Comparison of ENCODE assay signal across 22 mouse cellular contexts in the genomic region with DNA sequence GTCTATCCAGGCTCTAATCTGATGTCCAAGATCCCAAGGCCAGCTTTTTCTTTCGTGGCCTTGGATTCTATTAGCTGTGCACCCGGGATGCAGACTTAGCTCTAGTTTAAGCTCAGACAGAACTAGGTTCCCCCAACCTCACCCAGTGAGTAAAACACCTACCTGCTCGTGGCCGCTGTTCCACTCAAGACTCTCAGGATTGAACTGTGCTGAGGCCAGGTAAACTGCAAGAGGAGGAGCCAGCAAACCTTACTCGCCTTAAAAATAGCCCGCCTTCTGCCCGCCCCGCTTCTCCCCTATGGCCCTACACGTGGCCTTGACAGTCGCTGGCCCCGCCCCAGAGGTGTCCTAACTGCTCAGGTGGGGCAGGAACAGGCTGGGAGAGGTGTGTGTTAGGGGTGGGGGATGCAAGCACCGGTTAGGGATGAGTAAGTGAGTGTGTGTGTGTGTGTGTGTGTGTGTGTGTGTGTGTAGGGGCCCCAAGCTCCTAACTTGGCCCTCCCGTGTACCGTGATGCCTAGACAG. TPM values are rescaled to one million over a fixed set of nuclear protein-coding genes. Genes with fewer than 3 reads are reported as not detected.
A peak's percentile ranks its signal among the peaks of the same experiment; 100 is the strongest.
DNase-seq lines count a peak whose midpoint lies in the region; ATAC-seq lines count a peak whose summit lies in the region.
"Had no signal": no experiment of that assay in that cellular context is flagged by ENCODE, and none has a peak within 500 bp of the region (broad histone marks: within the 10 kb centered on the region; RNA-seq: fewer than 3 reads in every experiment).

Gene Tns4 (minus strand): TSS at position 230 of the 525 bp plus-strand sequence.

- H3K27me3 ChIP-seq in lung, embryonic 15.5 days, result no peaks in the 10 kb centered on the region
- H3K27me3 ChIP-seq in embryonic facial prominence, embryonic 15.5 days, result no peaks in the 10 kb centered on the region
- no peaks in the 10 kb centered on the region for H3K27me3 ChIP-seq in stomach, embryonic 15.5 days (replicated peaks)
- H3K27me3 ChIP-seq: heart, embryonic 15.5 days; kidney, embryonic 15.5 days; neural tube, embryonic 13.5 days had no signal

- no peak for DNase-seq in lung, postnatal 25 days (ENCODE audit: low spot score)
- DNase-seq in large intestine, adult 2 months (ENCODE audit: low read depth, low spot score), result peak; percentile 80
- no peak for DNase-seq in cerebellum, postnatal 25 days
- no peak for DNase-seq in cerebellum, adult 11-12 months
- DNase-seq in cerebellum, adult 8-10 months, result no peak
- DNase-seq: cerebellum, adult 9-11 months; gastrocnemius, adult 2 months; heart, adult 18-20 months; right cerebral cortex, postnatal 25 days; thymus, adult 2 months had no signal

- WGBS in lung, embryonic 15.5 days, result 60% methylated on average over 14 of the region's 14 CpGs
- 60% methylated on average over 14 of the region's 14 CpGs for WGBS in embryonic facial prominence, embryonic 15.5 days
- 38% methylated on average over 14 of the region's 14 CpGs for WGBS in large intestine, adult 2 months
- WGBS in stomach, embryonic 15.5 days, result 58% methylated on average over 14 of the region's 14 CpGs

- H3K9ac ChIP-seq in lung, embryonic 15.5 days, result no peak within 1 kb of the TSS
- H3K9ac ChIP-seq in embryonic facial prominence, embryonic 15.5 days, result no peak within 1 kb of the TSS
- no peak within 1 kb of the TSS for H3K9ac ChIP-seq in stomach, embryonic 15.5 days
- H3K9ac ChIP-seq: heart, embryonic 15.5 days; kidney, embryonic 15.5 days; midbrain, embryonic 12.5 days; neural tube, embryonic 13.5 days had no signal

- H3K4me1 ChIP-seq in lung, embryonic 15.5 days, result no peaks in the 10 kb centered on the region
- 0 out of 2 replicates have a peak, but pooled peaks cover 6% of the 10 kb centered on the region for H3K4me1 ChIP-seq in embryonic facial prominence, embryonic 15.5 days
- 0 out of 2 replicates have a peak, but pooled peaks cover 4% of the 10 kb centered on the region for H3K4me1 ChIP-seq in stomach, embryonic 15.5 days
- H3K4me1 ChIP-seq: heart, embryonic 15.5 days; midbrain, embryonic 12.5 days; neural tube, embryonic 13.5 days had no signal

- no peak within 1 kb of the TSS for H3K4me2 ChIP-seq in lung, embryonic 15.5 days
- peak within 1 kb of the TSS; percentile 29 for H3K4me2 ChIP-seq in embryonic facial prominence, embryonic 15.5 days (replicated peaks)
- peak within 1 kb of the TSS; percentile 21 for H3K4me2 ChIP-seq in stomach, embryonic 15.5 days
- H3K4me2 ChIP-seq: heart, embryonic 15.5 days; kidney, embryonic 15.5 days; midbrain, embryonic 12.5 days; neural tube, embryonic 13.5 days had no signal

- H3K36me3 ChIP-seq in lung, embryonic 15.5 days, result no peaks in the 10 kb centered on the region
- no peaks in the 10 kb centered on the region for H3K36me3 ChIP-seq in embryonic facial prominence, embryonic 15.5 days
- no peaks in the 10 kb centered on the region for H3K36me3 ChIP-seq in stomach, embryonic 15.5 days
- H3K36me3 ChIP-seq: G1E; heart, embryonic 15.5 days; hindbrain, embryonic 10.5 days; kidney, embryonic 15.5 days; midbrain, embryonic 12.5 days; neural tube, embryonic 13.5 days had no signal

- H3K4me3 ChIP-seq in lung, embryonic 15.5 days, result no peak within 1 kb of the TSS
- H3K4me3 ChIP-seq in embryonic facial prominence, embryonic 15.5 days (replicated peaks), result peak within 1 kb of the TSS; percentile 13; the same call in 1 of the 2 replicates
- H3K4me3 ChIP-seq in stomach, embryonic 15.5 days (replicated peaks), result peak within 1 kb of the TSS; percentile 11; the same call in 1 of the 2 replicates
- H3K4me3 ChIP-seq: erythroblast, embryonic 14.5 days; gastrocnemius, adult 2 months; heart, embryonic 15.5 days; hindbrain, embryonic 10.5 days; kidney, embryonic 15.5 days; midbrain, embryonic 12.5 days; neural tube, embryonic 13.5 days had no signal

- peak; percentile 35; the same call in 1 of the 2 replicates for ATAC-seq in lung, embryonic 15.5 days (ENCODE audit: borderline replicate concordance, extremely low read depth, low FRiP score, low TSS enrichment)
- no peak for ATAC-seq in embryonic facial prominence, embryonic 15.5 days (ENCODE audit: insufficient number of reproducible peaks, low FRiP score, low TSS enrichment, low read depth)
- peak; percentile 48; the same call in 1 of the 2 replicates for ATAC-seq in stomach, embryonic 15.5 days (ENCODE audit: insufficient read depth, low FRiP score, low read depth)
- ATAC-seq: forebrain, embryonic 14.5 days had no signal

- no peaks in the 10 kb centered on the region for H3K9me3 ChIP-seq in lung, embryonic 15.5 days
- H3K9me3 ChIP-seq in embryonic facial prominence, embryonic 15.5 days (replicated peaks), result no peaks in the 10 kb centered on the region
- no peaks in the 10 kb centered on the region for H3K9me3 ChIP-seq in stomach, embryonic 15.5 days
- H3K9me3 ChIP-seq: G1E; heart, embryonic 15.5 days; hindbrain, embryonic 10.5 days; kidney, embryonic 15.5 days; midbrain, embryonic 12.5 days; neural tube, embryonic 13.5 days had no signal

- H3K27ac ChIP-seq in lung, embryonic 15.5 days, result no peak within 1 kb of the TSS
- H3K27ac ChIP-seq in embryonic facial prominence, embryonic 15.5 days (replicated peaks), result peak within 1 kb of the TSS; percentile 0; the same call in 1 of the 2 replicates
- no peak within 1 kb of the TSS for H3K27ac ChIP-seq in stomach, embryonic 15.5 days
- H3K27ac ChIP-seq: gastrocnemius, adult 2 months; heart, embryonic 15.5 days; hindbrain, embryonic 10.5 days; kidney, embryonic 15.5 days; macrophage; midbrain, embryonic 12.5 days; neural tube, embryonic 13.5 days had no signal

RNA-seq across cellular contexts. Expression of gene Tns4, which starts in this region (rescaled TPM):
- 0.21 and 0.42 TPM in 2 replicates for polyA plus RNA-seq in lung, embryonic 15.5 days (2015; fragmentation: Nextera tagmentation; extraction: Ambion mirVana)
- polyA plus RNA-seq in embryonic facial prominence, embryonic 15.5 days (2015; fragmentation: Nextera tagmentation; extraction: Ambion mirVana), result 2.7 and 2.8 TPM in 2 replicates
- 30.1 and 51.4 TPM in 2 replicates for polyA plus RNA-seq in large intestine, adult 2 months (2012; rRNA removed)
- polyA plus RNA-seq in stomach, embryonic 15.5 days (2015; fragmentation: Nextera tagmentation; extraction: Ambion mirVana), result 1.4 and 1.5 TPM in 2 replicates
- polyA plus RNA-seq: erythroblast, embryonic 14.5 days had no signal

Comparison
In these comparisons a context has a peak if more than half of its experiments do, and no peak if none do; other contexts are left out.
1. Peak in ATAC-seq in lung, embryonic 15.5 days; RNA of the gene not detected or under 1 TPM.